Mouse (Mus musculus) olfactory bulb, adult 2 months (tissue): ENCODE results near the gene Unc13d.

Experiments
- CTCF ChIP-seq: fragments of 200-500 bp; IDR thresholded peaks from 2 replicates; pipeline ENCODE4 v1.5.1; 2012; ENCODE audit warnings: low read depth, mild to moderate bottlenecking, low read length, moderate library complexity; ENCODE audit not compliant: insufficient read depth
- POLR2A ChIP-seq: fragments of 200-500 bp; IDR thresholded peaks from 2 replicates; pipeline ENCODE4 v1.6.1; 2012; ENCODE audit warnings: mild to moderate bottlenecking, low read depth, low read length, moderate library complexity; ENCODE audit not compliant: insufficient read depth

DNA sequence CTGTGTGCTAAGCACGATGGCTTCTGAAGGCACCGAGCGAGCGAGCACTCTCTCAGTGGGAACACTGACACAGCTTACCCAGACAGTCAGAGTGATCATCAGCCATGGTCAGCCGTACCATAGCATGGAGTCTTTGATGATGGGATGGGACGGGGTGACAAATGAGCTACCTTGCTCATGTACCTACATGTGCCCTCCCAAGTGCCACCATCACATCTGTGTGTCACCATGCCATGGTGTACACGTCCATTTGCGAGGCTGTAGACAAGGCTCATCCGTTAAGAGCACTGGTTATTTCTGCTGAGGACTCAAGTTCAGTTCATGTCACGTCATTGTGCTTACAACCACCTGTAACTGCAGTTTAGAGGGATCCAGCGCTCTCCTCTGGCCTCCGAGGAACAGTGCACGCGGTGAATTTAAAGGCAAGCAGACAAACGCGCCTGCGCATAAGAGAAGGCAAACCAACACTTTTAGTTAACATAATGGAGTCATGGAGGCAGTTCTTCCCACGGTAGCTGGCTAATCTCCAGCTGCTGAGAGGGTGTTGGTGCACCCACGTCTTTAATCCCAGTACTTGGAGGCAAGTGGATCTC, 33.9 kb upstream of the Unc13d start:
- TF ChIP-seq CTCF (no peak), POLR2A (no peak)
